Mouse (Mus musculus) A20 (cell line): ENCODE measurements at regions not wholly inside any gene's neighbourhood (a gene's known extent, or its start where the extent isn't known, plus 50 kb on each side); places are given as distances from the start of the nearest gene placed in this dataset.

Experiments used
- DNase-seq: peaks from one replicate; pipeline ENCODE4 v3.0.0-alpha.2; 2011; ENCODE audit warnings: low read depth, low spot score

GRCm38 (mm10) chr10:16438414-16438813 is 1284.6 kb upstream of the Cited2 start:
- no peak for DNase-seq

GRCm38 (mm10) chr10:16440932-16441640 is 1281.9 kb upstream of the Cited2 start:
- no peak for DNase-seq

- no peak for DNase-seq
Measured at GRCm38 (mm10) chr10:16441661-16442072, 1281.4 kb upstream of the Cited2 start.

- no peak for DNase-seq
Measured at GRCm38 (mm10) chr10:16443901-16444300, 1279.1 kb upstream of the Cited2 start.

GRCm38 (mm10) chr10:16467935-16468334 is 1255.1 kb upstream of the Cited2 start:
- DNase-seq = no peak

- DNase-seq = no peak
Measured at GRCm38 (mm10) chr10:16469711-16470110, 1253.3 kb upstream of the Cited2 start.

GRCm38 (mm10) chr10:16473952-16474521 is 1249.0 kb upstream of the Cited2 start:
- no peak for DNase-seq

- DNase-seq = no peak
Measured at GRCm38 (mm10) chr10:16498580-16498979, 1224.4 kb upstream of the Cited2 start.

- no peak for DNase-seq
Measured at GRCm38 (mm10) chr10:16507681-16508080, 1215.3 kb upstream of the Cited2 start.

GRCm38 (mm10) chr10:16508161-16508560 is 1214.9 kb upstream of the Cited2 start:
- DNase-seq = no peak

- DNase-seq = no peak
Measured at GRCm38 (mm10) chr10:16514656-16515055, 1208.4 kb upstream of the Cited2 start.

GRCm38 (mm10) chr10:16521895-16522294 is 1201.1 kb upstream of the Cited2 start:
- no peak for DNase-seq

GRCm38 (mm10) chr10:16524101-16524500 is 1198.9 kb upstream of the Cited2 start:
- DNase-seq = no peak

- no peak for DNase-seq
Measured at GRCm38 (mm10) chr10:16527693-16528092, 1195.3 kb upstream of the Cited2 start.

GRCm38 (mm10) chr10:16537660-16538059 is 1185.4 kb upstream of the Cited2 start:
- no peak for DNase-seq

GRCm38 (mm10) chr10:16538379-16538778 is 1184.6 kb upstream of the Cited2 start:
- DNase-seq = no peak

GRCm38 (mm10) chr10:16545445-16545844 is 1177.6 kb upstream of the Cited2 start:
- no peak for DNase-seq

- DNase-seq = no peak
Measured at GRCm38 (mm10) chr10:16552861-16553635, 1170.0 kb upstream of the Cited2 start.

- DNase-seq = no peak
Measured at GRCm38 (mm10) chr10:16574568-16574967, 1148.5 kb upstream of the Cited2 start.

GRCm38 (mm10) chr10:16578554-16579078 is 1144.4 kb upstream of the Cited2 start:
- no peak for DNase-seq

- no peak for DNase-seq
Measured at GRCm38 (mm10) chr10:16580200-16580599, 1142.8 kb upstream of the Cited2 start.

- DNase-seq = no peak
Measured at GRCm38 (mm10) chr10:16588833-16589232, 1134.2 kb upstream of the Cited2 start.
